Mouse (Mus musculus) cerebellum, postnatal 36 days (tissue): ENCODE data around the gene Gpsm1.

Experiments
- DNase-seq, 2 experiments: peaks; one replicate each; pipeline ENCODE4 v3.0.0; 2021 to 2022; ENCODE audit warnings: mixed read lengths in 2 of 2

Gpsm1 gene

DNA sequence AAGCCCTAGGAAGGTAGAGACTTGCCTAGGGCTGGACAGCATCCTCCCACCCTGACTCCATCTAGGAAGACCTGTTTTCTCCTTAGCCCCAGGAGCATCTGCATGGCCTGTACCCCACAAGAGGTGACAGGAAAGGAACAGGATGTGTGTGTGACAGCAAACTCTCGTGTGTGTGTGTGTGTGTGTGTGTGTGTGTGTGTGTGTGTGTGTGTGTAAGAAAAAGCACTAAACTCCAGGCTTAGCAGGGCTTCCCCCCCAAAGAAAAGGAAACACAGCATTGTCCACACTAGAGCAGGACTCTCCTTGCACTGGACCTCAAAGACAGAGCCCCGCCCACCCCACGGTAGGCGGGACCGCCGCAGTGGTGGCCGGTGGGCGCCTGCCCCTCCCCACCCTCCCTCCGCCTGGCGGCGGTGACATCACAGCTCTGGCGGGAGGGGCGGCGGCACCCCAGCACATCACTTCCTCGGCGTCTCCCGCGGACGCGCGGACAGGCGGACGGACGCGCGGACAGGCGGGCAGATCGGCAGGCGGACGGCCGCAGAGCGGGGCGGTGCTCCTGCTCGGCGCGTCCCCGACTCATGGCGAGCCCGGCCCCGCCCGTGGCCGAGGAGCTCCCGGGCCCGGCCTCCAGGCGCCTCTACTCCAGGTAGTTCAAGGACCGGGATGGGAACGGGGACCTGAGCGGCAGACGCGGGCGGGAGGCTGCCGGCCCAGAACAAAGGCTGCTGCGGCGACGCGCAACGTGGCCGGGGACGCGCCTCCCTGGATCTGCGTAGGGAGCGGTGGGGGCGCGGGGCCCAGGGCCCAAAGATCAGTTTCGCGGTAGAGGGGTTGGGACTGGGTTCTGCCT lies at the start of gene Gpsm1:
Gene Gpsm1, plus strand, starts transcription at position 444 of the 853 bp plus-strand sequence.
- DNase-seq = peak; percentile 78 to 86

DNA sequence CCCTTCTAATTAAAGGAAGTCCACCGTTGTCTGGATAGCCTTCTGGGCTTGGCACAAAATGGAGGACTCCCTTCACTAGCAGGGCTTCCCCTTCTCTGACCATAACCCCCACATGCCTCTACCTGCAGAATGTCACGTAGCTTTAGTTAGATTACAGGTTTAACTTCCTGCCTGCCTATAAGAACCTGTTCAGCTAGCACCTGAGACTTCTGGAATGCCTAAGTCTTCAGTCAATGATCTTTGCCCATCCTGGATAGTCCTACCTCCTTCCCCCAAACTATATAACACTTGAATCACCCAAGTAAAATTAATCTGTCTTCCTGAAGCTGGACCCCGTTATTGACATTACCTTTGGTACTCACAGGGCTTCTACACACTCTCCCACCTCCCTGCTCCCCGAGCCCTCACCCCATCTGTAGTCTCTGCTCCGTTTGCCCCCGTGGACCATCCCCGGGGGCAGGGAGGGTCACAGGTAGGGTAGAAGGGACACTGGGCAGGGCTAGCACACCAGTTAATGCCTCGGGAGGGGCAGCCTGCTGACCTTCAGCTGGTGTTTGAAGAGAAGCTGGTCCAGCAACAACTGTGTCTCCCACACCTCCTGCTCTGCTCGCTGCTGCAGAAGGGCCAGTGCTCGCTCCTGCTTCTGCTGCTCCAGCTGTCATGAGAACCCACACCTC lies 49.1 kb upstream of the Gpsm1 start:
- no peak for DNase-seq

DNA sequence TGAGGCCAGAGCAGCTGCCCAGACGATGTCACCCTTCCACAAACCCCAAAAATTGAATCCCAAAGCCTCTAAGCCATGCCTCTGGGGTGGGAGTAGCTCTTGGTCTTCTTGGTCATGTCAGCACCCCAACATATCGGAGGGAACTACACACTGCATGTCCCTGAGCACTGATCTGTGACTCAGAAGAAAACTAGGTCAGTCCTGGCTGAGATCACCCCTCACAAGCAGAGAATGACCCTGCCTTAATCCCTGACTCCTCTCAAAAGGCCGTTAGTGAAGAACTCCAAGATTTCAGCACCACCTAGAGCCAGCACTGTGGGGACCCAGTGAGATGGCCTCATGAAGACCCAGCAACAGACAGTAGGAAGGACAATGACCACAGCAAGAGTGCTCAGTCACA lies 47.1 kb upstream of the Gpsm1 start:
- DNase-seq = no peak

DNA sequence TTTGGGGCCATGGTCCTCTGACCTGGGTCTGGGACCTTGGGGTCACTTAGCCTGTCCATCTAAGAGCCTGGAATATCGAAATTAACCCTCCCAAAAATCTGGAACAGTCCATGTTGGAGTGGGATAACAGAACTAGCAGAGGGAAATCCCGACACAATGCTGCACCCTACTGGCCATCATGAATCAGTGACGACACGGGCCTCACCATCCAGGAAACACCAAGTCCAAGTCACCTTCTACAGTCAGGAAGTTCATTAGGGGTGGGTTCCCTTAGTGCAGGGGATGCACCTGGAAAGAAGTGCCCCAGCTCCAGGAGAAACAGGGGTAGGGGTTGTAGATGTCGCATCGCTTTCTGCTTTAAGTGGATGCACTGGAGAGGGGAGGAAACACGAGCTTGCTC lies 41.7 kb upstream of the Gpsm1 start:
- DNase-seq = peak; percentile 69 to 82

DNA sequence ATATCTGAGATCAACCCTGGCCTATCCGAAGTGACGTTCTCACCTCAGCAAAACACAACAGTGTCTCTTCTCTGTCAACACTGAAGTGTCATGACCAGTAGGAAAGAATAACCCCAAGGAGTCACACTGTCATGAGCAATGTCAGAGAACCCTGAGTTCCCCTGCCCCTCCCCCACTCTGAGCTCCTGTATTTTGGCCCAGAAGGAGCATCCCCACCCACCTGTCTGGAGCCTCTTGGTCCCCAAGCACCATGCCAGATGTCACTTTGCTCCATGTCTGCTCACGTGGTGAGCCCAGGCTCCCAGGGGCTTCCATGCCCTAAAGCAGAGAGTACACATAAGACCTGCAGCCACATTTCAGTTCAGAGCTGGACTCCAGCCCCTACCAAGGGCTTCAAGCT lies 35.6 kb upstream of the Gpsm1 start:
- no peak for DNase-seq

DNA sequence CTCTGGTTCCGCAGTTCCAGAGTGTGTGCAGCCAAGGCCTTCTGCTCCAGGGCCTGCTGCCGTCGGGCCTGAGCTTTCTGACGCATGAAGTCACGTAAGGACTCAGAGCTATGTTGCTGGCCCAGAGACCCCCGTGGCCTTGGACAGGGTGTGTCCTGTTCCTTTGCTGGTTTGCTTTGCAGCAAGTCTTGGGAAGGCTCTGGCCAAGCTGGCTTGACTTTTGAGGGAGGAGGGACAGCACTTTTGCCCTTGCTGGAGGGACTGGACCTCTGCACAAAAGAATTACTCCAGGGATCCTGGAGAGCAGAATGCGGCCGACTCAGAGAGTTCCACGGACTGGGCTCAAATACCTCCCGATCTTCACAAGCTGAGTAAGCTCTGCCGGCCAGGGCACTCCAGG lies 34.7 kb upstream of the Gpsm1 start:
- DNase-seq = no peak

DNA sequence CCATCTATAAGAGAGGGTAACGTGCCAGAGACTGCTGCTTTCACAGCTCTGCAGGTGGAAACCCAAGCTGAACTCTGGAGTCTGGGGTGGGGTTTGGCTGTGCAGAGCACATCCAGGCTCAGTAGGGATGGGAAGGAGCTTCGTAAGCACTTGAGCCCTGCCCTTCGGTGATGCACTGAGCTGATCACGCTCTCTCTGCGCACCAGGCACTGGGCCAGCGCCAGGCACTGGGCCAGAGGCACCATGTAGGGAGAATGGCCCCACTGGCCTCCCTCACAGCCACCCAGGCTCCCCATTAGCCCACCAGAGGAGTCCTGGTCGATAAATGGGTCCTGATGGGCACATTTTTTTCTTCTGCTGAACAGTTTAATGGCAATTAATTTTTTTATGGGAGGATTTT lies 29.5 kb upstream of the Gpsm1 start:
- DNase-seq = peak; percentile 52 to 58

DNA sequence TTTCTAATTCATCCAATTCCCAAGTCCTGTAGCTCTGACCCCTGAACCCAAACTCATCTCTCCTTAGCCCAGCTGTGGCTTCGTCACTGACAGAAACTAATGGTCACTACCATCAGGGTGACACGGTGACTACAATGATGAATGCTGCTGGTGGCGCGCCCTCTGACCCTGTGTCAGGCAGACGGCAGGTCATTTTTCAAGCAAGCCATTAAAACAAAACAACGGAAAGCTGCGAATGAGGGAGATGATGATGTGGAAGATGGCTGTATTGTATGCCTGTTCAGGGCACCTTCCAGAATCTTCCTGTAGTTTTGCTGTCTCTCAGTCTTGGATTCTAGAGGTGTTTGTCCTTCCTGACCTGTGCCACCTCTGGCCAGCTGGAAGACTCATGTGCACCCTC lies 28.9 kb upstream of the Gpsm1 start:
- no peak for DNase-seq

DNA sequence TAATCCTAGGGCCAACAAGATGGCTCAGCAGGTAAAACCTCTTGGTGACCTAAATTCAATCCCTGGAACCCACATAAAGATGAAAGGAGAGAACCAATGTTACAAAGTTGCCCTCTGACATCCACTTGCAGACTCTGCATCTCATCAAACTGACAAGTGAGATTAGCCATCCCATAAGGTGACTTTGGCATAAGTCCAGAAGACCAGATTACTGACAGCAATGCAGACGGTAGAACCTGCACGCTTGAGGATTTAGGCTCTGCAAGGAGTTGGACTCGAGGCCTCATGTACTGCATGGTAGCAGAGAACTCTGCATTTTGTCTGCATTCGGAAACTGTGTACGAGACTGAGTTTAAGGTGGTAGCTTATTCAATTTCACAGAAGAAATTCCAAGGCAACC lies 25.2 kb upstream of the Gpsm1 start:
- DNase-seq = no peak

DNA sequence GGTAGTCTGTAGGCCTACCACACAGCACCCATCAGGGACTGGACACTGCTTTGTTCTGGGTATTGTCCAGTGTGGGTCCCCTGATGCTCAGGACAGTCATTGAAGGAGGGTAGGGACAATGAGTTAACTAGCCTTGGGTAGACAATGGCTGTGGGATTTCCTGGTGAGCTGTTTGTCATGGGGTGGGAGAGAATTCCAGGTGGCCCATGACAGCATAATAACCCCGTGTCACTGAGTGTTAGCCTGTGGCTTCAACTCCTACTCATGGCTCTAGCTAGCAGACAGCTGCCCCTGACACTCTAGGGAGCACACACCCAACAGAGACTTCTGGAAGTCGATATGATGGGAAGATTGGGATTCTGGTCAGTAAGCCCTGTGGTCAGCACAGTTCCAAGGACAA lies 20.9 kb upstream of the Gpsm1 start, which contains the start of gene Ccdc187:
Gene Ccdc187, minus strand, starts transcription at position 101 of the 400 bp plus-strand sequence.
- DNase-seq = no peak

DNA sequence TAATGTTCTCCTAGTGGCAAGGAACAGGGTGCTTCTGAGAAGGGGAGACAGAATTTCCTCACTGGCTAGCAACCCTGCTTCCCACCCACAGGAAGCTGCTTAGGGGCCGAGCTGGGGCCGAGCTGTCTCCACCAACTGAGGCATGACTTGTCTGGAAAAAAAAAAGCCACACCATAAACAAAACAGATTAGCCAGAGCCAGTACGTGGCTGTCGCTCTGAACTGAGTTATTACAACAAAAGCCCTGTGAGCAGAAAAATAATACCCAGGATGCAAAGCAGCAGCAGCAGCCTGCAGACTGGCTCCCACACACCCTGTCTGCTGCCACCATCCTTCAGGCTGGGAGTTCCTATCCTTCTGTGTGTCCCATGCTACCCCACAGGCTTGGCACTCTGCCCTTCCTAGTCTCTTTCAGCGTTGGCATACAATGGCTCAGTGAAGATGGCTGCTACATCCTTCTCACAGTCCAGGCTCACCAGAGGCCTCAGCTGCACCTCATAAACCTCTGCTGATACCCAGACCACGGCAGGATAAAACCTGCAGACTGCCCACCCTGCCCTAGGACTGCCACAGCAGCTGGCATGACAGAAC lies 18.6 kb upstream of the Gpsm1 start:
- peak in 1 of 2 experiments; percentile 35 for DNase-seq

DNA sequence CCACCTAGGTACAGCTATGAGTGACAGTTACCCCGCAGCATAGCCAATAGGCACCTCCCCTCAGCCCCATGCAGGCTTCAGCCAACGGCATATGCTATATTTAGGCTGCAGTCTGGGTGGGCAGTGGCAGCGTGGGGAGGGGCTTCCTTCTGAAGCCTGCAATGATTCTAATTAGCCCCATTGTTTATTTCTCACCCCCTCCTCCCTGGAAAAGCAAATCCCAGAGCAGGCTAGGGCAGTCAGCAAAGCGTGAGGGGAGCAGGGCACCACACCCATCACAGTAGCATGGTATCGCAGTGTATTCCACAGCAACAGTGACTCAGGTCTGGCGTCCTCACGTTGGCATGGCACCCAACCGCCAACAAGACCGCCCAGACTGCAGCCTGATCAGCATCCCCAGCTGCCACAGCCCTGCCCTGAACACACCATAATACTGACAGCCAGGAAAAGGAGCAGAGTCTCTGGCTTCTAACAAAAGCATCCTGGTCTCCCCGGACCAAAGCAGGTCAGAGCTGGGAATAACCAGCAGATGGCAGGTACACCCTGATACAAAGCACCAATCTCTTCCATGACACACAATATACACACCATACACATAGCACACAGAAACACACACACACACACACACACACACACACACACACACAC lies 17.0 kb upstream of the Gpsm1 start:
- DNase-seq = peak; percentile 49 to 55

DNA sequence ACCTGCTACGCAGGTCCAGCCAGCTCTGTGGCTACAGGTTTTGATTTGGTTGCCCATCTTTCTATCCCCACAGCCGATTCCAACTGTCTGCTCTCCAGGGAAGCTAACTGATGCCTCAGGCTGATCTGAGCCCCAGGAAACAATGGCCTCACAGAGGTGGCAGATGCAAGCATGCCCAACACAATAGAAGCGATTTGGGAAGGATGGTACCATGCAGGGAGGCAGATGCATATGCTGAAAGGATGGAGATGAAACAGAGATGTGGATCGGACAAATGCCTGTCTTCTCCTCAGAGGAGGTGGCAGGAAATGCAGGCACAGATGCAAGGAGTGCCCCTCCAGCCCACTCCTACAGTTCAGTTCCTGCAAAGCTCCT lies 16.5 kb upstream of the Gpsm1 start:
- DNase-seq = peak in 1 of 2 experiments; percentile 29

DNA sequence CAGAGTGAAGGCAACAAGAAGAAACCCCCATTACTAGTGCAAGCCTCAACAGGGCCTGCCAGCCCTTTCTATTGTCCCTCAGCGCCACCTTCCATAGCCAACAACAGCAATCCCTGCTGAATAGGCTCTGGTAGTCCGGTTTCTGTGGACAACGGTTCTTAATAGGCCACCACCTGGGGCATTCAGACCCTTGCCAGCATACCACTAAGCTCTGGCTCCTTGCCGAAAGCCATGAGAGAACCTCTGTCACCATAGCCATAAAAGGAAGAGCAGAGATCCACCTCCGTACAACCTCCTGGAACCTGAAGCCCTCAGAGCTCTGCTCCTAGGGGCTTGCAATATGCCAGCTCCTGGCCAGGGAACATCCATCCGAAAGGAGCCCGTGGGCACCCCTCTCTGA lies 16.0 kb upstream of the Gpsm1 start:
- DNase-seq = peak; percentile 61 to 62

DNA sequence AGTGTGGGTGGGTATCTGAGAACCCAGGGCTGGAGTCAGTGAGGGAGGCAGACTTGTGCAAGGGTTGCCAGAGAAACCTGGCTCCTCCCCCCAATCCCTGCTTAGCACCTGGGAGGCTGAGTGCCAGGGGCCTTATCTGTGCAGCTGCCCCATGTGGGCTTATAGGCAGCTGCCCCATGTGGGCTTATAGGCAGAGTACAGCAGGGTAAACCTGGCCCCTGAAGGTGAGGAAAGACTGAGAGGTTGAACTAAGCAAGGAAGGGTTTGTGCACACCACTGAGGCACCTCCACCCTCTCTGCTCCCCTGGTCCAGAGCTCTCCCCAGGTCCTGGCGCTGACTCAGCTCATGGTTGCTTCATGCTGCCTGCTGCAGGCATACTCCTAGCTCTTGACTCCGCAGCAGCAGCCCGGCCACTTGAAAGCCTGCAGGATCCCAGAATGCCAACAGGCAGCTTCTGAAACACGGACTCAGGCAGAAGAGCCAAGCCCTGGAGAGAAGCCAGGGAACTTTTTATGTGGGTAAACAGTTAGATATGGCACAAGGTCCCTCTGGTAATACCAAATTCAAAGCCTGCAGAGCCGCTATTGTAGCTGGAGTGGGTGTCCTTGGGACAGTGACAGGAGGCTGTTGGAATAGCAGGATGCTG lies 15.0 kb upstream of the Gpsm1 start:
- DNase-seq = peak; percentile 32 to 48

DNA sequence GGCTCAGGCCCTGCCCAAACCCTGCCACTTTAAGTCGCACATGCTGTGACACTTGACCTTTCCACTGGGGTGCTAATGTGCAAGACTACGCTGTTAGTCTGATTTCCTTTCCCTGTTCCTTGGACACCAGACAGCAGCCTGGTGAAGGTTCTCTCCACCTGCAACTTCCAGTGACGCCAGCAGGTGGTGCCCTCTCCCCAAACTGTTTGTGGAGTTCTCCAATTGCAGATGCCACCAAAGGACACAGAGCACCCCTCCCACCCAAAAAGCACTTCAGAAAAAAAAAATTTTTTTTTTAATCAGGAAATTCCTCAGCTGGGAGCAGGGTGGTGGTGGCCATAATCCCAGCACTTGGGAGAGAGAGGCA lies 14.5 kb upstream of the Gpsm1 start:
- peak; percentile 94 to 96 for DNase-seq

DNA sequence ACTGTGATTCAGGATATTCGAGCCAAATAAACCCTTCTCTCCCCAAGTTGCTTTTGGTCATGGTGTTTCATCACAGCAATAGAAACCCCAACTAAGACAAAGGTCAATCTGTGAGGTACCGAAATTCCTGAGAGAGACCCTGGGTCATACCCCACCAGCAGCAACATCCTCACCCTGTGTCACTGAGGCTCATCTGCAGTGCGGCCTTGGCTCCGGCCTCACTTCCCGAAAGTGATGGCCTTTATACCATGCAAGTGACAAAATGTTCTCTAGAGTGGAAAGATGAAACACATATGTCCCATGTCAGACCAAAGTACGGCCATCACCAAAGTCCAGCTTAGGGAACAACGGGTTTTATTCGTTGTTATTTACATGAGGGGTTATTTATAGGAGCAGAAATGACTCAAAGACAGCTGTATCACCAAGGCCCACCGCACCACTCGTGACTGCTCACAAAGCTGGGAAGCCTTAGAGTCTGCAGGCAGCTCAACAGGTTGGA lies 13.3 kb upstream of the Gpsm1 start:
- DNase-seq = no peak

DNA sequence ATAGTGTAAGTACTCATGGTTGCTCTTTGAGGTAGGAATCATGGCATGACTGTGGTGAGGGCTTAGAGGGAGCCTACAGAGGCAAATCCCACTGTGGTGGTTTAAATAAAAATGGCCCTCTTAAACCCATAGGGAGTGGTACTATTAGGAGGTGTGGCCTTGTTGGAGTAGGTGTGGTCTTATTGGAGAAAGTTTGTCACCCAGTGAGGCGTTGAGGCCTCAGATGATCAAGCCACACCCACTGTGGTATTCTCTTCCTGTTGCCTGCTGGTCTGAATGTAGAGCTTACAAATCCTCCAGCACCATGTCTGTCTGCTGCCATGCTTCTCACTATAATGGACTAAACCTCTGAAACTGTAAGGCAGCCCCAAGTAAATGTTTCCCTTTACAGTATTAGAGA lies 10.6 kb upstream of the Gpsm1 start:
- no peak for DNase-seq

DNA sequence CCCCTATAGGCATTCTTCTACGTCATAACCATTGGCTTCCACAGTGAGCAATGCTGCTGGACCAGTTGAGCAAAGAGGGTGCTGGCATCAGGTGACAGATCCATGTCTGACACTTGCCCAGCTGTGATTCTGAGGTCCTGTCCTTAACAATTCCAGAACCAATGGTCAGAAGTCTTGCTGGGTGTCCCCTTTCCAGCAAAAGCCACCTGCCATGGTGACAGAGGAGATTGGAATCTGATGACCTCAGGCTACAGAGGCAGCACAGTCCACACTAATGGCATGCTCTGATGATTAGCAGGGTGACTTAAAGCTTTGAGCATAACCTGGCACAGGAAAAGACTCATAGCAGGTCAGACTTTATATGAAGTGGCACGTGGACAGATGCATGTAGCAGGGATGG lies 9.8 kb upstream of the Gpsm1 start:
- no peak for DNase-seq

DNA sequence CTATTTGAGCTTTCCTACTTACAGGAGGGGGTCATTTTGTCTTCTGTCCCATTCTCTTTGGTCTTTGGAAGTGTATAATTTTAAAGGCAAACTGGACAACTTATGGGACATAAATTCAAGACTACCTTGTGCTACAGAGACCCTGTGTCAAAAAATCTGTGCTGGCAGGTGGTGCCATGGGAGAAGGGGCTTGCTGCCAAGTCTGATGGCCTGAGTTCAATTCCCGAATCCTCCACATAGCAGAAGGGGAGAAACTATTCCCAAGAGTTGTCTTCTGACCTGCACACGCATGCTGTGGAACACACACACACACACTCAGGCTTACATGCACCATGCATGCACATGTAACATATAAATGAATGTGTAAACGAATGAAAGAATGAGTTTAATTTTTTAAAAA lies 8.6 kb upstream of the Gpsm1 start:
- DNase-seq = no peak

DNA sequence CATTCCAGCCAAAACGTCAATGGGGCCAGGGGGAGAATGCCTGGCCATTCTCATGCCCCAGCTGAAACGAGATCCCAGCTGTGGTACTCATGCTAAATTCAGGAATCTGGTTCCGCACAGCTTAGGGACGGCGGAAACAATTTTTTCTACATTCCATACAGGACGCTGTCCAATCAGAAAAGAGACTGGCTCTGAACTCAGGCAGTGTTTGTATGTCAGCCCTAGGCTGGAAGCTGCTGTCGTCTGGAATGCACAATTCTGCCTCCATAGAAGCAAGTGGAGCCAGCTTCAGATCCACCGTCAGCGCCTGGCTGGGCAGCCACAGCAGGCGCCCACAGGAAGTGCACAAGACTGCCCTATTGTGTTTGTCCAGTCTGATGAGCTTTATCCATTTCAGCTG lies 5.6 kb upstream of the Gpsm1 start:
- no peak for DNase-seq

DNA sequence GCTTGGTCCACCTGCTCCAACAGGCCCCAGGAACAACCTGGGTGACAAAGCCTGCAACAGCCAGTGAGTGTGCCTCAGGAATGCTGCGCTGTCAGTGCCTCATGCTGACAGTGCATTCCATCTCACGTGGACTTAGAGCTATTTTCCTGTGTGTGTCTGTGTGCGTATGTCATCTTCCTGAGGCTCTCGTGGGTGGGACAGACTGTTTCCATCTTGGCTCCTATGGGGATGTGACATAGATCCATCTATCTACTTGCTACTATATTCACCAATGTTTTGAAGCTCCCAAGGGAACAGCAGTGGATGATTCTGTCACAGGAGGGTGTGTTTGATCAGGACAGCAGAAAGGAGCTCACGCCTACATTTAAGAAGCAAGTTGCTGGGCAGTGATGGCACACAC lies 3.4 kb upstream of the Gpsm1 start:
- no peak for DNase-seq

DNA sequence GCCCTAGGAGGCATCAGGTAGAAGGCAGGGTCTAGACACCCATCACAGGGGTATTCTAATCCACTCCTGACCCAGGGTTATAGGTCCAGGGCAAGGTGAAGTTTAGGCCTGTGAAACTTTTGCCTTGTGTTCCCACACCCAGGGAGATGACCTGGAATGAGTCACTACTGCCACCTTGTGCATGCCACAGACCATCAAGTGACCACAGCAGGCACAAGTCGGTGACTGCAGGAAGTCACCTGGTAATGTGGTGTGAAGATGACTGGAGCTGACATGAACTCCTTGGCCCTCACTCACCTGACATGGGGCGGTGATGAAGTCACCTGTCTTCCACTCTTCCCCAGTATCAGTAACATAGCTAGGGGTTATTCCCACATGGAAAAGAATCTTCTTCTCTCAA lies 2.5 kb upstream of the Gpsm1 start:
- peak; percentile 47 to 57 for DNase-seq
